11 mouse cellular contexts compared by ENCODE assay signal in genomic region chr11:74506275-74506674, GRCm38 (mm10).
"Had no signal": no experiment of that assay in that cellular context is flagged by ENCODE, and none has a peak within 500 bp of the region (broad histone marks: within the 10 kb centered on the region; RNA-seq: fewer than 3 reads in every experiment).

No protein-coding gene starts in this region.

- H3K4me1 ChIP-seq: limb, embryonic 10.5 days; liver, embryonic 15.5 days had no signal

- DNase-seq: kidney, adult 11 months; kidney, adult 9 months; lung, adult 2 months; lung, postnatal 36 days; right cerebral cortex, postnatal 14 days; thymus, postnatal 36 days had no signal

- H3K27ac ChIP-seq: kidney, postnatal 0 days; limb, embryonic 10.5 days; liver, embryonic 15.5 days had no signal

- H3K27me3 ChIP-seq: liver, embryonic 15.5 days had no signal

- H3K4me3 ChIP-seq: limb, embryonic 10.5 days; liver, embryonic 15.5 days had no signal

- H3K36me3 ChIP-seq: limb, embryonic 10.5 days; liver, embryonic 15.5 days had no signal

- H3K9me3 ChIP-seq: limb, embryonic 10.5 days; liver, embryonic 15.5 days had no signal

- H3K4me2 ChIP-seq: liver, embryonic 11.5 days; liver, embryonic 15.5 days had no signal

- ATAC-seq: lung, postnatal 0 days had no signal

- H3K9ac ChIP-seq: liver, embryonic 15.5 days had no signal
